Mouse (Mus musculus) stomach, embryonic 15.5 days (tissue): ENCODE results near the gene Clstn2. TPM values are rescaled to one million over a fixed set of nuclear protein-coding genes. Genes with fewer than 3 reads are reported as not detected.

ENCODE experiments used
- ATAC-seq: fragments of 200-750 bp; cut with Nextera tagmentation; 2 replicates; pipeline ENCODE4 v1.8.0; 2017; ENCODE audit warnings: low read depth, moderate number of reproducible peaks, moderate TSS enrichment; ENCODE audit not compliant: insufficient read depth, low FRiP score
- H3K27ac ChIP-seq: fragments of 300-500 bp; sonication (generic); 2 replicates; pipeline ENCODE4 v1.5.1; 2015; ENCODE audit warnings: mild to moderate bottlenecking, inconsistent platforms
- H3K27me3 ChIP-seq: fragments of 300-500 bp; sonication (generic); replicated peaks from 2 replicates; pipeline ENCODE4 v1.6.1; 2015; ENCODE audit warnings: inconsistent platforms
- H3K36me3 ChIP-seq: fragments of 300-500 bp; sonication (generic); 2 replicates; pipeline ENCODE4 v1.6.1; 2015; ENCODE audit warnings: inconsistent platforms
- H3K4me1 ChIP-seq: fragments of 300-500 bp; sonication (generic); 2 replicates; pipeline ENCODE4 v1.6.1; 2015; ENCODE audit warnings: inconsistent platforms
- H3K4me2 ChIP-seq: fragments of 300-500 bp; sonication (generic); 2 replicates; pipeline ENCODE4 v1.6.1; 2015; ENCODE audit warnings: mild to moderate bottlenecking, inconsistent platforms
- H3K4me3 ChIP-seq: fragments of 300-500 bp; sonication (generic); replicated peaks from 2 replicates; pipeline ENCODE4 v1.5.1; 2015; ENCODE audit warnings: inconsistent platforms
- H3K9ac ChIP-seq: fragments of 300-500 bp; sonication (generic); 2 replicates; pipeline ENCODE4 v1.6.1; 2015; ENCODE audit warnings: inconsistent platforms
- H3K9me3 ChIP-seq: fragments of 300-500 bp; sonication (generic); 2 replicates; pipeline ENCODE4 v1.6.1; 2016; ENCODE audit warnings: inconsistent platforms
- WGBS: fragments of 180-500 bp; shearing (Covaris S2); methylation state at CpG from one replicate; pipeline ENCODE4 v1.1.7; 2015; 5-methylcytosine and 5-hydroxymethylcytosine counted together
- polyA plus RNA-seq: library from polyadenylated mRNA; unstranded; fragments of >200 nt; fragmentation: Nextera tagmentation; extraction: Ambion mirVana; gene quantifications from 2 replicates; pipeline ENCODE4 v1.2.1, GENCODE M21; 2015

Gene Clstn2
- polyA plus RNA-seq, 1 experiment from 2014 or later, result 0.83 TPM

DNA sequence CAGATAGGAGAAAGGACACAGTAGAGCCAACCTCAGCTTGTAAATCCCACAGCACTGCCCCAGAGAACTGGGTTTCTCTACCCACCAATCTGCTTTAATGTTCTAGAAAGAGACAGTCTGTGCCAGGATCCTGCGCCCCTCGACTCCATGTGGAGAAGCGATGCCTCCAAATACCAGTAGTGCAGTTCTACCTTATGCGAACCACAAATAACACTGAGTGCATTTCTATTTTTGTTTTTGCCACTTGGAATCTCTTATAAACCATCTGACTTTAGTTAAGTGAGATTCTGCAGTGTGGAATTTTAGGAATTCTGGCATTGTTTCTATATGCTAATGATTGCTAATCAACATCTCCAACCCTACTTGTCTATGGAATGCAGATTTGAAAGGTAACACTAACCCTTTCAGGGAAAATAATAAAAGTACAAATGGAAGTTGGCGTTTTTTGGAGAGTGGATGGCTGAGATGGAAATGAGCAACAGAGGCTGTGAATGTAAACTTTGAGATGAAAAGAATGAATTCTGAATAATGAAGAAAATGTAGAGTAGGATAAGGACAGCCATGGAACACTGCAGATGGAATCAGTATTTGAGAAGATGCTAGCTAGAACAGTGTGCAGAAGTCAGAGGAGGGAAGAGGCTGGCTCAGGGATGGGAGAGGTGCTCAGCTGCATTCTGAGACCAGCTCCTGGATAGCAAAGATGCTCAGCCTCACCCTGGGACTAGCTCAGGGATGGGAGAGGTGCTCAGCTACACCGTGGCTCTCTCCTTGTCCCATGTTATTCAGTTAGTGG is 617.9 kb downstream of the Clstn2 start:
- ATAC-seq, result no peak
- WGBS, result 85% methylated on average over 6 of the region's 6 CpGs
- Histone ChIP-seq H3K4me2 (no peak overlapping the region), H3K27ac (no peak overlapping the region), H3K4me1 (no peaks in the 10 kb centered on the region), H3K9me3 (no peaks in the 10 kb centered on the region), H3K36me3 (no peaks in the 10 kb centered on the region), H3K9ac (no peak overlapping the region), H3K27me3 (no peaks in the 10 kb centered on the region), H3K4me3 (no peak overlapping the region)

DNA sequence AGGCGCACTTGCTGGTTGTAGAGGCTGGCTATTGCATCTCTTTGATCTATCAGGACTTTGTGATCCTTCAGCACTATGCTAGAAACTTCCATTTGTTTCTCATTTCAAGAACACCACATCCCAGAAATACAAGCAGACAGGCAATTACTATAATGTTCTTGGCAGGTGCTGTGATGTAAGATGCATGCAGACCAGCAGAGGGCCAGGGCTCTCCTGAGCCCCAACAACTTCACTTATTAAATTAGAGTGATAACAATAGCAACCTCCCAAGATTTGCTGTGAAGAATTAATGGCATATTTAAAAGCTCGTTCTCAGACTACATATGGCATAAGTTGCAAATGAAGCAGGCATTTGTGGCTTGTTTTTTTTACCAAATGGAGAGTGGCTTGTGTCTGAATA is 624.8 kb downstream of the Clstn2 start:
- Histone ChIP-seq H3K4me1 (no peaks in the 10 kb centered on the region), H3K36me3 (no peaks in the 10 kb centered on the region), H3K9ac (no peak overlapping the region), H3K27ac (no peak overlapping the region), H3K27me3 (no peaks in the 10 kb centered on the region), H3K9me3 (no peaks in the 10 kb centered on the region), H3K4me2 (no peak overlapping the region), H3K4me3 (no peak overlapping the region)
- no peak for ATAC-seq
- 78% methylated on average over 2 of the region's 2 CpGs for WGBS
